Mouse (Mus musculus) megakaryocyte, adult 5-6 weeks (primary cell): ENCODE data around the gene Gm28053. TPM values are rescaled to one million over a fixed set of nuclear protein-coding genes. Genes with fewer than 3 reads are reported as not detected.
"Not testable (repeated sequence)": the region's sequence is repeated elsewhere in the genome, so short reads cannot be mapped to it uniquely, and the experiment has no call there.

ENCODE experiments used
- ATAC-seq: 2 replicates; pipeline ENCODE4 v1.8.0; 2016; ENCODE audit warnings: mild to moderate bottlenecking, inconsistent platforms; ENCODE audit not compliant: poor library complexity, severe bottlenecking
- total RNA-seq, 2 experiments: library from RNA; stranded (forward) in 1 of 2; stranded (reverse) in 1 of 2; fragments of 153-499, 151-499 nt in 1 of 2; fragments of 221-1000, 200-1000 nt in 1 of 2; gene quantifications; 2 replicates each; pipeline versions ENCODE4 v1.2.3 to v1.2.4; 2015 to 2017

The Gm28053 gene
- total RNA-seq (2015), result 0.68 TPM in 1 of 2 replicates, not detected in the other
- total RNA-seq (2017), result 7.3 and 16.2 TPM in 2 replicates

DNA sequence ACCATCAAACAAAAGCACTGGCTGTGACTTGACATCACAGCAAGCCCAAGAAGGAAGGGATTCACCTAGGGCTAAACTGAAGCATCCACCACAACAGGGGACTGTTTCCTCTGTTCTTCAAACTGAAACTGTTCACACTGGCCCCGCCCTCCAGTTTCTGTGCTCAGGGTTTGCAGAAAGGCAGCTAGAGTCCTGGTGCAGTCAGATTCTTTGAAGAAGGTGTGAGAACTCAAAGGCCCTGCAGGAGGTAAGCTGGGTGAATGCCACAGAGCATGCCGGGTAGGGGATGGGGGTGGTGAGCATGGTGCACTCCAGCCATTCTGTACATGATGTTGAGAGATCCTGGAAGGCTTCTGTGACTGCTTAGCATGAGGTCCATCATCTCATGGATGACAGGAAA lies at the start of gene Gm28053, which contains the start of gene Gimap7:
TSS of gene Gm28053 (plus strand) at position 153 of the 400 bp plus-strand sequence.
TSS of gene Gimap7 (plus strand) at position 167 of the 400 bp plus-strand sequence.
- ATAC-seq, result peak; percentile 80

DNA sequence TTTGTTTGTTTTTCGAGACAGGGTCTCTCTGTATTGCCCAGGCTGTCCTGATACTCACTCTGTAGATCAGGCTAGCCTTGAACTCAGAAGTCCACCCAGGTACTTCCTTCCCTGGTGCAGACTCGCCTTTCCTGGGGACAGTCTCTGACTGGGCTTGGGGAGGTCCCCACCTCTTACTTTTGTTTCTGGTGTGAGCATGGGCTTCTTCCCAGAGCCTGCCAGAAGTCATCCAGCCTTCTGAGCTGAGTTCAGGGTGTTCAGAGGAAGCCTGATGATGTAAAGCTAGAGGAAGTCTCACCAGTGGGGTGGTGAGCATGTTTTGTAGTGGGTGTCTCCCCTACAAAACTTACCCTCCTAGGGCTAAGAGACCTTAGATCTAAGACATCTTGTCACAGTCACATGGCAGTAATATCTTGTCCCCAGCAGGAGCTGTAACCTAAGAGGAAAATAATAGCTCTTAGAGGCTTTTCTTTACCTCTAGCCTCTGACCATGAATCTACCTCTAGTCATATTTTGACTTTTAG lies 48.9 kb upstream of the Gm28053 start:
- no peak for ATAC-seq

DNA sequence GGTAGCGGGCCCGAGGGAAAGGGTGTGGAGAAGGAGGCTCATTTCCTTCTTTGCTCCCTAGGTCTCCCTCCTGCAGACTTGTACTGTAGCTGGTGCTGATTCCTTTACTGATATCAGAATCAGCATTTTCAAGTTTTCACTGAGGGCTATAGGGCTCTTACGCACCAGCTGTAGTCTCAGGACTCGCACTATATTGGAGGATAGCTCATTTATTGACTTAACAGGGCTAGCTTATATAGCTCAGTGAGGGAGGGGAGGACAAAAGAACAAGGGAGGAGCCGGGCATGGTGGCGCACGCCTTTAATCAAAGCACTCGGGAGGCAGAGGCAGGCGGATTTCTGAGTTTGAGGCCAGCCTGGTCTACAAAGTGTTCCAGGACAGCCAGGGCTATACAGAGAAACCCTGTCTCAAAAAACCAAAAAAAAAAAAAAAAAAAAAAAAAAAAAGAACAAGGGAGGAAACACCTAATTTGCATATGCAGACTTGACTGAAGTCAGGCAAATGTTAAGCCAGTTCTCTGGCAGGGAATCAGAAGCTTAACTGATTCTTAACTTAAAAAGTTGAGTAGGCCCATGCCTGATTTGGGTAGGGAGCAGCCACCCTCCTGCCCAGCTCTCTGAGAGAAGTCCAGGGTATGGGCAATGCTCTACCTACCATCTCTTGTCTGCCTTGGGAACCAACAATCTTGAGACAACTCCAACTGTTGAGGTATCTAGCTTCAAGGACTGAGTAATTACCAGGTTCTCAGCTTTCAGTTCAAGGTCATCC lies 43.9 kb upstream of the Gm28053 start:
- ATAC-seq, result no peak

DNA sequence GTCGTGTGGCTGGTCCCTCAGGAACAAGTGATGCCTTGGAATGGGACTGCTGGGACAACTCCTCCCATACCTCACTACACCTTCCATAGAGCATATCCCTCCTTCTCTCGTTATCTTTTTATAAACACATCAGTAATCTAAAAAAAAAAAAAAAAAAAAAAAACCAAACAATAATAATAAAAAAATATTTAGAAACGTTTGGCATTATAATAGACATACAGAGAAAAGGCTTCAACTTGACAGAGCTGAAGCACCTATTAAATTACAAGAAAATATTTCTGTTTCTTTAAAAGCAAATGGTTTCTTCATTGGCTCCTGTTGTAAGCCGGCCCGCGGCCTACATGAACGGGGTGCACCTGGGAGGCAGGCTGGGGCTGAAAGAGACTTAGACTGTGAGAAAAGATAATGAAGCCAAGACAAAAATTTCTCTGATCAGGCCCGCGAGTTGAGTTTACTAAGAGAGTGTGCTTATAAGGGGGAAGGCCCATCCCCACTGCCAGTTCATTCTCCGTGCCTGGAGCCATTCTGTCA lies 42.9 kb upstream of the Gm28053 start:
- no peak for ATAC-seq

DNA sequence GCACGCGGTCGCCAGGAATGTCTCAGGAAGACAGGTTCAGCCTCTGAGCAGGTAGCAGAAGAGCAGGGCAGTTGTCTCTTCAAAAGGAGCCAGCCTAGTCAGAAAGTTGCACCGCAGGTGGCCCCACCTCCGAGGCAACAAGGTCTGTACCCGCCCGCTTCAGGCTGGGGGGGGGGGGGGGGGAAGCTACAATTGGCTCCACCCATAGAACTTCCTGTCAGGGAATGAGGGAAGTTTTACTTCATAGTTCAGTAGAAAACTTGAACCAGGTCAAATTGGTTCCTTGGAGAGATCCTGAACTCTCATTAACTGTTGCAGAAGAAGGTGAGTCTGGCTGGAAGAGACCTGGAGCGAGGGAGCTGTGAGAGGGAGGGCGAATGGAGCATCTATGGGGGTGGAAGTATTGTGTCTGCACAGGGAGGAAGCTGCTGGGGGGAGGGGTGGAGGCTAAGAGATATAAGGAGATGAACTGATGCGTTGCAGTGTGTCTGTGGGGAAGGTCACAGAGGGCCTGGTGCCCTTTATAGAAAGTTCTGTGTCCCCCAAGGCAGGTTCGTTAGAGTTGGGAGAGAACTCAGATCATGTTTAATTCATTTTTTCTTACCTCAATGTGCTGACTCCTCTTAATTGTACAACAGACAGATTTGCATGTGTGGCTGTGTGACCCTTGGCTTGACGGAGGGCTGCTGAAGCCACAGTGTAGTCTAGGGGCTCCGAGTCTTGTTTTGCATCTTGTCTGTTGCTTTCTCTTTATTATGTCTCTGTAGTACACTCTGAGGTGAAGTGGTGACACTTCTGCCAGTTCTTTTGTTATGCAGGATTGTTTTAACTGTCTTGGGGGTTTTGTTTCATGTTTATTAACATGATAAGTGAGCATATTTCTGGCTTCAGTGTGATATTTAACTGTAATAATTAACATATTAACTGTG lies 42.2 kb upstream of the Gm28053 start, which contains the start of gene Gimap9:
TSS of gene Gimap9 (plus strand) at position 199 of the 929 bp plus-strand sequence.
- ATAC-seq, result peak; percentile 80

DNA sequence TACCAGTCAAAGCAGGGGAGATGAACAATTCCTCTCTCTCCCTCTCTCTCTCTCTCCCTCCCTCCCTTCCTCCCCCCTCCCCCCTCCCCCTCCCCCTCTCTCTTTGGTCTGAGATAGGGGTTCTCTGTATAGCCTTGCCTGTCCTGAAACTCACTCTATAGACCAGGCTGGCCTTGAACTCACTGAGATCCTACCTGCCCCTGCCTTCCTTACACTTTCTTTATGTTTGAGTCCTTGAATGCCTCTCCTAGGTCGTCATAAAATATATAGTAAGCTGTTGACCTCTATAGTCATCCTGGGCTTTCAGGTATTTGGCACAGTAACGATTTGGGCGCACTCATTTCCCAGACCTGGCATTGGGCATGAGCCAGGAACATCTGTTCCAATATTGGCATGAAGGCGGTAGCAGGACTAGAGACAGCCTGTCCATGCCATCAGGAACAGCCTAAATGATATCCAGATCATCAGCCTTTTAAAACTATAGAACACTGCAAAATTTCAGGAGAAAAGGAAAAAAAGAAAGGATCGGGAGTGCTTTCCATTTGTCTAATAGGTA lies 41.5 kb upstream of the Gm28053 start:
- no peak for ATAC-seq

DNA sequence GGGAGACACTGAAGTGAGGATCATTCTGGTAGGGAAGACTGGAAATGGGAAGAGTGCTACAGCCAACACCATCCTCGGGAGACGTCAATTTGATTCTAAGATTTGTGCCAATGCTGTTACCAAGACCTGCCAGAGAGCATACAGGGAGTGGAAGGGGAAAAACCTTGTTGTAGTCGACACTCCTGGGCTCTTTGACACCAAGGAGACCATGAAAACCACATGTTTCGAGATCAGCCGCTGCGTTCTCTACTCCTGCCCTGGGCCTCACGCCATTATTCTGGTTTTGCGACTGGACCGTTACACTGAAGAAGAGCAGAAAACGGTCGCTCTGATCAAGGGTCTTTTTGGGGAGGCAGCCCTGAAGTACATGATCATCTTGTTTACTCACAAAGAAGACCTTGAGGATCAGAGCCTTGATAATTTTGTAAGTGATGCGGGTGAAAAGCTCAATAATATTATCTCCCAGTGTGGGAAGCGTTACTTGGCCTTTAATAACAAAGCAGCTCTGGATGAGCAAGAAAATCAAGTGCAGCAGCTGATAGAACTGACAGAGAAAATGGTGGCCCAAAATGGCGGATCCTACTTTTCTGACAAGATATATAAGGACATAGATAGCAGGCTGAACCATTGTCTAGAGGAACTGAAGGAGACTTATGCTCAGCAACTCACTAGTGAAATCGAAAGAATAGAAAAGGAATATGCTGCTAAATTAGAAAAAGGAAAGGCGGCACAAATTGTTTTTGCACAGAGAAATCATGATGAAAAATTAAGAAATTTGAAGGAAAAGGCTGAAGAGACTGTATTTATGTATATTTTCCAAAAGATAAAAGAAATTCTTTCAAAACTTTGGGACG lies 40.7 kb upstream of the Gm28053 start:
- no peak for ATAC-seq

DNA sequence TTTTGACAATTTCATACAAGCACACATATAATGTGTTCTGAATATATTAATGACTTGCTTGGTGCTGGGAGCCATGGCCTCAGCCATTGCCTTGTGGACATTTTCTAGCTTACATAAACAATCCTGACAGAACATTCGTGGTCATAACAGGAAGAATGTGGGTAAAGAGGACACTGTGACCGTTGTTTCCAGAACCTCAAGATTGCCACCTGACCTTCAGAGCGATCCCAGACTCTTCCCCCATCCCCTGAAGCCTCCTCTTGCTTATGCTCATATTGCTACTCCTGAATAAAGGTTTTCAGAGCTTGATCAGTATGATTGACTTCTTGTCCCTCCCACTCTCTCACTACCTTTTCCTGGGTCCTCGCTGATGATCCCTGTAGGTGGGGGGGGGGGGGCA lies 40.0 kb upstream of the Gm28053 start:
- no peak for ATAC-seq

DNA sequence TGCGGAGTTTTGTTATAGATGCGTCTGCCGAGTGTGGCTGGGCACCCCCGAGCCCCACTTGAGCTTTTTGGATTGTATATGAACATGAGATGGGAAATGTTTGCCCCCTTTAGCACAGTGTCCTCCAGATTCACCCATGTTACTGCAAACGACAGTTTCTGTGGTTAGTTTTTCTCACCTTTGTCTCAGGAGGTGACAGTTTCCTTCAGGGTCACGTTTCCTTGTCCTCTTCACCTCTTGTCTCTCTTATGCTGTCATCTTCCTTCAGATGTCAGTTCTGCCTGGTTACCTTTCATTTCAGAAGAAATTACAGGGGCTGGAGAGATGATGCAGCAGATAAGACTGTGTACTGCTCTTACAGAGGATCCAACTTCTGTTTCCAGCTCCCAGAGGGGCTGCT lies 38.7 kb upstream of the Gm28053 start:
- ATAC-seq, result no peak; the same call in 1 of the 2 replicates

DNA sequence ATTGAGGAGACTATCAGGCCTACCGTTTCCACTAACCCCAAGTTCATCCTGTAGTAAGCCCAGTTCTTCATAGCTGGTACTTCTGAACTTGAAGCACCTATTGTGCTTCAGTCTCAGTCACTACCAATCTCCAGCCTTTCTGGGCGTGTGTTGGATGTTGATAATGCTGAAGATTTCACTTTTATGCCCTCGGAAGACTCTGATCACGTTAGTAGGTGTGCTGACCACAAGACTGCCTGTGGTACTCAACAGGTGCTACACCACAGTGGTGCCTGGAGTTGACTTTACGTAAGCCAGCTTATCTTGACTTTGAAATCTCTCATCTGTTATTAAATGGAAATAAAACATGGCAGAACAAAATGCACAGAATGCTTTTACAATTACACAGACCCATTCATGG lies 38.0 kb upstream of the Gm28053 start:
- peak; percentile 17; the same call in 1 of the 2 replicates for ATAC-seq

DNA sequence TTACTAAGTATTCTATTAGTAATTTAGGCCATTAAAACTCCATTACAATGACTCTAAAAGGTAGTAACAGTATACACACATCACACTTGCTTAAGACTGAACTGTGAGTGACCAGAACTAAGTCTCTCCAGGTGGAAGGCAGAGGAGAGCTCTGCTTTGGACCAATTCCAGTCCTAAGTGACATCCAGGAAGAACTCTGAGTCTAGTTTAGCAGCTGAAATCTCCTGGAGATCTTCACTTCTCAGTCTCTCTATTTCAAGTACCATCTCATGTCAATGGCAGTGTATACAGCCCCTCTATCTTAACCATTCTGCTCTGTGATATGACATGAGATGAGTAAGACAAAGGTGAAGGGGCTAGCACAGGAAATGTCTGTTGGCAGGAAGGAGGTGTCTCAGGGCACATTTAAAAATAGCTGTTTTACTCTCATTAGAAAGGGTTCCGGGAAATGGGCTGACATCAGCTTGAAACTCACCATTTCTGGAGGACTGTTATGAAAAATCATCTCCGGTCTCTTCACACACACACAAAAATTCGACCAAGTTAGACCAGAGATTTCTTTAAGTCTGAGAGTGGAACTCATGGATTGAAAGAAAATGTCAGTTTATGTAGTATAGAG lies 36.8 kb upstream of the Gm28053 start:
- ATAC-seq, result no peak

DNA sequence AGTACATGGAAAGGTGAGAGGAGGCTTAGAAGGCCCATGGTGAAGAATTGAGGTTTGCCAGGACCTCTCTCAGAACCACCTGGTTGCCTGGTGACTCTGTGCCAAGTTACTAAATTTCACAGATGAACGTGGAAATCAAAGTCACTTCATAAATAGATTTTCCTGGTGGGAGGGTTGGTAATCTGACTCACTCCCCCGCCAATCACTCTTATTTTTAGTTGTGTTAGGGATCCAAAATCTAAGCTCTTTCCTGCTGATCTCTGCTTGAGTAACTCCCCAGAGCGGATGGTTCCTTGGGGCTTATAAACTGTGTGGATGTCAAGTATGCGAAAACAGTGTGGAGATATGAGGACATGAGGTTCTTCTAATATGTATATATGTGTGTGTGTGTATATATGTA lies 36.1 kb upstream of the Gm28053 start:
- no peak for ATAC-seq

DNA sequence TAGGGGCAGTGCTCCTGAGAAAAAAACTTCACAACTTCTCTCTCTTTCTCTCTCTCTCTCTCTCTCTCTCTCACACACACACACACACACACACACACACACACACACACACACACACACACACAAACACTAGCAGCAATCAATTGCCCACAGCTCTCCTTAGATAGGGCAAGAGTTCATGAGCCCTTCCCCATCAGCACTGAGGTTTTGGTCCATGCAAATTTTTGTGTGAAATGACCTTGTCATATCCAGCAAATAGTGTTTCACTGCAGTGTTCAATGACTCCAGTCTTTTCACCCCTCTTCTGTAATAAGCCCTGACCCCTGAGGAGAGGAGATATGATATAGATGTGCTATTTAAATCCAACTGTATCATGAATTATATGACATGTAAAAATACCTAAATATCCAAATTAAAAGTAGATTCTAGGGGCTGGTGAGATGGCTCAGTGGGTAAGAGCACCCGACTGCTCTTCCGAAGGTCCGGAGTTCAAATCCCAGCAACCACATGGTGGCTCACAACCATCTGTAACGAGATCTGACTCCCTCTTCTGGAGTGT lies 35.1 kb upstream of the Gm28053 start:
- ATAC-seq, result not testable (repeated sequence)

DNA sequence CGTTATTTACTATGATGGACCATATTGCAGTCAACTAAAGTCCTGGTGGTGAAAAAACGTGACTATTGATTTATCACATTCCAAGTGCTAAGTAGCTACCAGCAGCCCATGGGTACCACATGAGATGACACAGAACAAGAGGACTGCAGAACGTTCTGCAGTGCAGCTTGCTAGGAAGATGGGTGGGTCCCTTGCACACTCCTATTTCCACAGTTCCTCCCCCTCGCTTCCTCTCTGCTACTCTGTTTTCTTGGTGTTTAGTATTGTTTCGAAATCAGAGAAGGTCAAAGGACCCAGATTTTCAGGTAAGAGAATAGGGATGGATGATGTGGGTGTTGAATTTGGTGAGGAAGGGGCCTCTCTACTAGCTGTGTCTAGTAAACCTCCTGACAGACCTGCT lies 34.1 kb upstream of the Gm28053 start, which contains the start of gene Gimap4:
TSS of gene Gimap4 (plus strand) at position 231 of the 400 bp plus-strand sequence.
- ATAC-seq, result no peak

DNA sequence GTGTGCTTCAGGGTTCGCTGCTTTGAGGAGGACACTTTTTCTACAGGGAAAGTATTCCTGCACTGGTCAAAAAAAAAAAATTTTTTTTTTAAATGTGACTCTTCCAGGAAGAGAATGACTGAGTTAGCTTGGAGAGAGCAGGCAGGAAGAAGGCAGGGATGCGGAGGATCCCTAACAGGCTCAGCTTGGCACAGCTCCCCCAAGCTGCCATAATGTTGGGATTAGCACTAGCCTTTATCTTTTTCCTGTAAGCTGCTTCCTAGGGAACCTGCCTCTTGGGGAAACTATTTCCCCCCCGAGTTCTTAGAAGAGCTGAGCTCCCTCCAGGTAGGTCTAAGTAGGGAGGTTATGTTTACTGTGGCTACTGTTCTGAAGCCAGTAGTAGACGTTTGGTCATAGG lies 33.6 kb upstream of the Gm28053 start:
- no peak for ATAC-seq

DNA sequence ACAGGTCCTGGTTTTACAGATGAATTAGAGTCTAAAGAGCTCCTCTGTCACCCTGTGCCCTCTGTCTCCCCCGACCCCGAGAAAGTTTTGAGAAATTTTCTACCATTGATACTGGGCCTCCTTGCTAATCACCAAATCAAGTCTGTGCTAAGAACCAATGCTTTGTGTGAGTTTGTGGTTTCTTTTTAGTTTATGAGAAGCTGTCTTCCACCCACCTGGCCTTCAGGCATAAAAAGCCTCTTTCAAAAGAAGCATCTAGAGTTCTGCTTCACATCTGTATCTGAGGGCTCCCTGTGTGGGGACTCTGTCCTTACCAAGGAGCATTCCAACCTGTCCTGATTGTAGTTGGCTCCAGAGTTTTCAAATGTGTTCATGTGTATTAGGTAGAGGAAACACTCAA lies 33.2 kb upstream of the Gm28053 start:
- ATAC-seq, result no peak

DNA sequence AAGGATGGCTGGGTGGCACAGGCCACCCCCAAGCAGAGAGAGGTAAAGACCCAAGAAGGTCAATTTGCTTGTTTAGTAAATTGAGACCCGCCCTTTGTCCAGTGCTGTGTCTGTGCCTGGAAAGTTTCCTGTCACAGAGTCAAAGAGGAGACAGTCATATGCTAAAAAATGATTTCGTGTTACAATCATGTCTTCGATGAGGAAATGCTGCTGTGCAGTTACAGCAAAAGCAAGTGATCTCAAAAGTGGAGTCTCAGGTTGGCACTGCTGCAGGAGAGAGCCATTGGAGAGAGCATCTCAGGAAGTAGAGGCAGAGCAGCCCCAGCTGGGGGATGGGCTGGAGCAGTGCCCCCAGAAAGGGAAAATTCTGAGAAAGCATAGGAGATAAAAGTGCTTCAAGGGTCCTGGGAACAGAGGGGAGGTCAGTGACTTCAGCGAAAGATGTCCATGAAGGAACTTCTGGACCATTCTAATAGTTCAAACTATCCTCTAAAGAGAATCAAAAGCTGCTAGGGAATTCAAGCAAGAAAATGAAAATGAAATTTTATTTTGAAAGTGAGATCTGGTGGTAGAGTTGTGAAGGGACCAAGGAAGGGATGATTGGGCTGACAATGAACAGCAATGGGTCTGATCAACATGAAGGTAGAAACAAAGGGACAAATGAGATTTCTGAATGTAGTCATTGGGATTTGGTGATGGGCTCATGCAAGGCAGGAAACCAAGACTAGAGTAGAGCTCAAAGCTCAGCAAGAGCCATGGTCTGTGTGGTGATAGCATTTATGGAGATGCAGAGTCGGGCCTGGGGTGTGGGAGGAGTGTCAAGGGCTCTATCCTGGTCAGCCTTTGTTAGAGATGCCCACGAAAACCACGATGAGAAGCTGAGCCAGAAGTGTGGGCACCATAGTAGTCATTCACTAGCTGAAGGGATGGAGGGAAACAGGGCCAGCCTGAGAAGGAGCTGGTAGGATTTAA lies 32.4 kb upstream of the Gm28053 start:
- ATAC-seq, result no peak

DNA sequence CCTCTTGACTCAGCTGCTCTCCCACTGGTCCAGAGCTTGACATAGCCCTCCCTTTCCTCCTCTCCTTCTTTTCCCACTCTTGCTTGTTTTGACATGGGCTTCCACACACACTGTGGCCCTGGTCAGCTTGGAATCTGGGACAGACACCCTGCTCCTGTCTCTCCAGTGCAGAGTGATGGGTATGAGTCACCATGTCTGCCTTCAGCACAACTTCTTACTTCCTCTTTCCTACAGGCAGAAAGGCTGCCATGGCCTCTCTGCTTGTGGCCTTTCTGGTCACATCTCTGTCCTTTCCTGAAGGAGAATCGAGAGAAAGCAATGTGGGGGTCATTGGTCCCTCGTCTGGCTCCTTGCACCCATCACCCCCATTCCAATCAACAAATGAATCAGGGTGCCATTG lies 31.3 kb upstream of the Gm28053 start:
- peak; percentile 90 for ATAC-seq
